Mouse (Mus musculus) intestine, postnatal 0 days (tissue): ENCODE measurements at regions not wholly inside any gene's neighbourhood (a gene's known extent, or its start where the extent isn't known, plus 50 kb on each side); places are given as distances from the start of the nearest gene placed in this dataset.

Experiments used
- ATAC-seq: fragments of 200-750 bp; cut with Nextera tagmentation; 2 replicates; pipeline ENCODE4 v1.8.0; 2017; ENCODE audit warnings: mild to moderate bottlenecking, moderate TSS enrichment, moderate library complexity
- H3K27ac ChIP-seq: fragments of 300-500 bp; sonication (generic); 2 replicates; pipeline ENCODE4 v1.5.1; 2014; ENCODE audit warnings: mild to moderate bottlenecking, low read depth, low read length, moderate library complexity
- H3K27me3 ChIP-seq: fragments of 300-500 bp; sonication (generic); replicated peaks from 2 replicates; pipeline ENCODE4 v1.6.1; 2014; ENCODE audit warnings: low read length, mixed read lengths; ENCODE audit not compliant: control insufficient read depth, insufficient read depth
- H3K36me3 ChIP-seq: fragments of 300-500 bp; sonication (generic); 2 replicates; pipeline ENCODE4 v1.6.1; 2014; ENCODE audit warnings: mild to moderate bottlenecking, moderate library complexity; ENCODE audit not compliant: control insufficient read depth, insufficient read depth
- H3K4me1 ChIP-seq: fragments of 300-500 bp; sonication (generic); replicated peaks from 2 replicates; pipeline ENCODE4 v1.6.1; 2014; ENCODE audit warnings: antibody characterized with exemption, low read length, mixed read lengths; ENCODE audit not compliant: control insufficient read depth, insufficient read depth
- H3K4me2 ChIP-seq: fragments of 300-500 bp; sonication (generic); replicated peaks from 2 replicates; pipeline ENCODE4 v1.6.1; 2014; ENCODE audit warnings: low read depth, mild to moderate bottlenecking, moderate library complexity
- H3K4me3 ChIP-seq: fragments of 300-500 bp; sonication (generic); 2 replicates; pipeline ENCODE4 v1.5.1; 2014; ENCODE audit warnings: low read depth, low read length
- H3K9ac ChIP-seq: fragments of 300-500 bp; sonication (generic); 2 replicates; pipeline ENCODE4 v1.6.1; 2014; ENCODE audit warnings: mild to moderate bottlenecking, low read depth, low read length
- H3K9me3 ChIP-seq: fragments of 300-500 bp; sonication (generic); 2 replicates; pipeline ENCODE4 v1.6.1; 2016; ENCODE audit warnings: mixed run types; ENCODE audit not compliant: control insufficient read depth
- CTCF ChIP-seq: sonication (generic); IDR thresholded peaks from 2 replicates; pipeline ENCODE4 v1.5.1; 2016; ENCODE audit warnings: low read depth, mild to moderate bottlenecking, control low read depth, antibody characterized with exemption, moderate library complexity
- WGBS: fragments of 180-500 bp; shearing (Covaris S2); extraction: QIAGEN DNeasy Blood & Tissue Kit; methylation state at CpG from one replicate; pipeline ENCODE4 v1.1.7; 2014; 5-methylcytosine and 5-hydroxymethylcytosine counted together

DNA sequence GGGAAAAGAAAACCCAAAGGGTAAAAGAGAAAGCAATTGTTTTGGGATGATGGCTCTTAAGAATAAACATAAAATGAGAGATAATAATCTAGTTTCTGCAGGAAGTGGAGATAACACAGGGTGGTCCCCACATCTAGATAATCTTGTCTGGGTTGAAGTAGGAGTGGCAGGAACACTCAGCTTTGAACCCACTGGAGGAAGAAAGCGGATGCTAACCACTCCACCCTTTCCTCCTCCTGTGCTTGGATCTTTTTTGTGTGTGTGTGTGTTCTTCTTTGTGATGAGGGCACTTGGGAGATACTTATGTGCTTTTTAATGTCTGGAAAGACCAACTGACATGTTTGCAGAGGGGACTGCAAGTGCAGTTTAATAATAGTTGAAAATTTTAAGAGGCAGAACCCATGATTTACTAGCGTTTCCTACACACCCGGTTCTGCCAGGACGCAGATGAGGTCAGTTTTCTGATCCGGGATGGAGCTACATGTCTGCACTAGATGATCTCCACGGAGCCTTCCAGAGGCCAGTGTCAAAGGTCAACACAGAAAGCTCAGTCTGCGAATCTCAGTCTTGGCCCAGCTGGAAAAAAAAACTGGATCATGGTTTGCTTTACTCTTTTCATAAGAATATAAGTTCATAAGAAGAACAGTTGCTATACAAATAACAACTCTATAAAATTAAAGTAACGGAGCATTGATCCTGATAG lies 82.7 kb downstream of the Gm13691 start:
- no peak overlapping the region for H3K4me2 ChIP-seq
- no peaks in the 10 kb centered on the region for H3K27me3 ChIP-seq
- no peak overlapping the region for H3K9ac ChIP-seq
- no peaks in the 10 kb centered on the region for H3K4me1 ChIP-seq
- no peaks in the 10 kb centered on the region for H3K36me3 ChIP-seq
- no peak for ATAC-seq
- TF ChIP-seq CTCF, result no peak
- no peaks in the 10 kb centered on the region for H3K9me3 ChIP-seq
- 59% methylated on average over 8 of the region's 8 CpGs for WGBS
- H3K4me3 ChIP-seq, result no peak overlapping the region
- H3K27ac ChIP-seq, result no peak overlapping the region

DNA sequence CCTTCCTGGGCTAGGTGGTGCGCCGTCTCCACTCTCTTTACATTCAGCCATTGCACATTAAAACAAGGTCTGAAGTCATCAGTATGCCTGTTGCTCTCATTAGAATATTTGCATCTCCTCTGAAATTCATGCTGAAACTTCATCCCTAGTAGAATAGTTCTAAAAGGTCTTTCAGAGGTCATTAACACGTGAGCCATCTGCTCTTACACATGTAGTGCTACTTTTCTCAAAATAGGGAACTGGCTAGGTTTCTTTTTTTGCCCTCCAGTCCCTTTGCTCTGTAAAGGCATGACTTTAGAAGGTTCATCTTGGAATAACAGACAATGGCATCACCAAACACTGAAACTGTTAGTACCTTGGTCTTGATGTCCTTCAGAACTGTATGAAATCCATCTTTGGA lies 85.6 kb downstream of the Gm13691 start:
- H3K36me3 ChIP-seq, result no peaks in the 10 kb centered on the region
- no peak overlapping the region for H3K27ac ChIP-seq
- H3K9me3 ChIP-seq, result no peaks in the 10 kb centered on the region
- no peak for ATAC-seq
- H3K4me2 ChIP-seq, result no peak overlapping the region
- WGBS, result 87% methylated on average over 3 of the region's 3 CpGs
- H3K4me1 ChIP-seq, result no peaks in the 10 kb centered on the region
- H3K4me3 ChIP-seq, result no peak overlapping the region
- no peak for TF ChIP-seq CTCF
- no peaks in the 10 kb centered on the region for H3K27me3 ChIP-seq
- no peak overlapping the region for H3K9ac ChIP-seq

DNA sequence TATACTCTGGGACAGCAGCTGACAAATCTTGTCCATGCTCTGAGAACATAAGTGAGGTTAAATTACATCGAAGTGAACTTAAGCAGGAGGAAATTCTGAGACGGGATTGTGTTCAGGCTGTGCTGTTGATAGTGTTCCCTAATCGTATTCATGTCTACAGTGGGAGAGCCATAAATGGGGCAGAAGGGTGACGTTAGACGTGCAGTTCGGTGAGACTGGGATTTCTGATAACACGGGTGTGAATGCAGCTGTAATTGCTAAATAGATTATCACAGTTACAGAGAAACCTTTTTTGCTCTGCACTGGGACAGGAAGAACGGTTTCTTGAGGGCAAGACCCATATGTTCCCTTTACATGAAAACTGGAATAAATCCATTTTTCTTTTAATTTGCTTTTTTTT lies 88.9 kb downstream of the Gm13691 start:
- Histone ChIP-seq H3K4me3 (no peak overlapping the region), H3K4me2 (no peak overlapping the region), H3K9me3 (no peaks in the 10 kb centered on the region), H3K9ac (no peak overlapping the region), H3K27me3 (no peaks in the 10 kb centered on the region), H3K27ac (no peak overlapping the region), H3K4me1 (no peaks in the 10 kb centered on the region), H3K36me3 (no peaks in the 10 kb centered on the region)
- no peak for ATAC-seq
- TF ChIP-seq CTCF, result no peak
- 21% methylated on average over 8 of the region's 8 CpGs for WGBS

DNA sequence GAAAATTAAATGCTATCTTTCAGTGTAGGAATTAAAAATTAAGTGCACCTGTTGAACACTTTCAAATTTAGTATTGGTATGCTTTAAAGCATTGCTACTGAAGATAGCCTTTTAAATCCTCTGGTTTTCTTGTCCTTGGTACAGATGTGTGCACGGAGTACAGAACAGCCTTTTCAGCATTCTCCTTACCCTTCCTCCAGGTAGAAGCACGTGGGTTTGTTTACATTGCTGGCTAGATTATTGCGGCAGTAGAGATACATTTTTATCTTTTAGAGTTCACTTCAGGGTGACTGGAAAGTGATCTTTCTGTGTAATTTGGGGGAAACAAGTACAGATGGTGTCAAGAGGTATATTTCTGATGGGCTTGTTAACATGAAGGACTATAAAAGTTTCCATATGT lies 89.9 kb downstream of the Gm13691 start:
- no peak overlapping the region for H3K9ac ChIP-seq
- H3K4me1 ChIP-seq, result no peaks in the 10 kb centered on the region
- H3K36me3 ChIP-seq, result no peaks in the 10 kb centered on the region
- no peak for TF ChIP-seq CTCF
- H3K4me3 ChIP-seq, result no peak overlapping the region
- WGBS, result 15% methylated on average over 3 of the region's 3 CpGs
- no peak for ATAC-seq
- H3K4me2 ChIP-seq, result no peak overlapping the region
- H3K9me3 ChIP-seq, result no peaks in the 10 kb centered on the region
- no peak overlapping the region for H3K27ac ChIP-seq
- no peaks in the 10 kb centered on the region for H3K27me3 ChIP-seq

DNA sequence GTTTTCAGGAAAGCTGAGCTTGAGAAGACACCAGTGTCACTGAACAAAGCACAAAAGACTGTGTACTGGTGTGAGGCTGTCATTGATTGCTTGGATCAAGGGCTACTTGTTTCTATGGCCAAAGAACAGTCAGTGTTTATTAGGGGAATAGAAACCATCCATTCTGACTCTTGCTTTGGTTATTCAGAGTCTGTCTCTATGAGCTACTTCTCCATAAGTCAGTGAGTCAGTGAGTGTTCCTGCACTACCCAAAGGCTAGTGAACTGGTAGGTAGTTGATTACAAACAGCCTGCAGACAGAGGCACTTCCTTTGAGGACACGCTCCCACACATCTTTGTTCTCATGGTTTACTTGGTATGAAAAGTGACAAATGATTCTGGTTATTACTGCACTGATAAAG lies 104.4 kb downstream of the Gm13691 start:
- 85% methylated on average over 1 of the region's 1 CpGs for WGBS
- Histone ChIP-seq H3K36me3 (no peaks in the 10 kb centered on the region), H3K9me3 (no peaks in the 10 kb centered on the region), H3K4me3 (no peak overlapping the region), H3K4me1 (no peaks in the 10 kb centered on the region), H3K27ac (no peak overlapping the region), H3K4me2 (no peak overlapping the region), H3K27me3 (no peaks in the 10 kb centered on the region), H3K9ac (no peak overlapping the region)
- TF ChIP-seq CTCF, result no peak
- ATAC-seq, result no peak

DNA sequence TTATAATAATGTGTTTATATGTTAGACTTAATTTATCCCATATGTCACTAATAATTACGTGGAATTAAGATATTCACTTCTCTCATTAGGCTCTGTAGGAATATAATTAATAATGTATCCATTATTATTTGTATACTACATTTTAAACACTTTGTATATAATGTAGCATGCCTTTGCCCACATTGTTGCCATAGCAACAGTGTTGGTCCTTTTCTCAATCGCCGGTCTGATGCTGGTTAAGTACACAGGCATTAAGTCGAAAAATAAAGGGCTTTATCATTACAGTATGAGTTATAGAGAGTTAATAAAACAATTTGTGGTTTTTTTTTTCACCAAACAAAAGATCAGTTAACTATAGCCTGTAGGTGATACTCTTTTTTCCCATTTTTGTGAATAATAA lies 108.4 kb downstream of the Gm13691 start:
- H3K9ac ChIP-seq, result no peak overlapping the region
- ATAC-seq, result no peak
- no peaks in the 10 kb centered on the region for H3K4me1 ChIP-seq
- H3K4me3 ChIP-seq, result no peak overlapping the region
- no peaks in the 10 kb centered on the region for H3K36me3 ChIP-seq
- no peaks in the 10 kb centered on the region for H3K9me3 ChIP-seq
- no peak for TF ChIP-seq CTCF
- no peak overlapping the region for H3K27ac ChIP-seq
- WGBS, result 72% methylated on average over 4 of the region's 4 CpGs
- H3K27me3 ChIP-seq, result no peaks in the 10 kb centered on the region
- no peak overlapping the region for H3K4me2 ChIP-seq

DNA sequence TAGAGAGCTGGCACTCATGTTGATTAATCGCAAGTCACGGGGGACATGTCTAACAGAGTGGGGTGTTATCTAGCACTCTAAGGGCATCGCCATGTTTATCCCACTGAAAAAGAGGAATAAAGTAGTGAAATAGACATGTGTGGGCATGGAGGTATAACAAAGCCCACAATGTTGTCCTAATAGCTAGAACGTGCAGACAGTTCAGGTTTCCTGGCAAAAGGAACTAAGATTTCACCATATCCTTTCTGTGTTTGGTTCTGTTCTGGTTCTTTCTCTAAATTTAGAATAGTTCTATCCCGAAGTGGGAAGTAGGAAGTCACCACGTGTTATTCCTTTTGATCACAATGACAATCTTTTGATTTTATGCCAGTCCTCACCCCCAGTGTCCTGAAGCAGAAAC lies 123.2 kb downstream of the Gm13691 start:
- Histone ChIP-seq H3K27me3 (no peaks in the 10 kb centered on the region), H3K9ac (no peak overlapping the region), H3K27ac (no peak overlapping the region), H3K9me3 (no peaks in the 10 kb centered on the region), H3K4me2 (no peak overlapping the region), H3K36me3 (no peaks in the 10 kb centered on the region), H3K4me3 (no peak overlapping the region), H3K4me1 (no peaks in the 10 kb centered on the region)
- no peak for TF ChIP-seq CTCF
- no peak for ATAC-seq
- WGBS, result 67% methylated on average over 6 of the region's 6 CpGs
